Mouse (Mus musculus) CH12.LX (cell line): ENCODE data around the gene B3gnt4.

Experiments
- CHD1 ChIP-seq: IDR thresholded peaks from 2 replicates; pipeline ENCODE4 v1.6.1; 2012; ENCODE audit warnings: low read depth, low read length, improper control_type of control experiment, inconsistent platforms
- CTCF ChIP-seq, 2 experiments: IDR thresholded peaks in 1 of 2; conservative IDR thresholded peaks in 1 of 2; 2 replicates each; pipeline ENCODE4 v1.5.1; 2011 to 2012; ENCODE audit warnings: low read depth in 2 of 2, low read length in 2 of 2, improper control_type of control experiment in 1 of 2, inconsistent platforms in 1 of 2, mild to moderate bottlenecking in 1 of 2, moderate library complexity in 1 of 2
- EP300 ChIP-seq: IDR thresholded peaks from 2 replicates; pipeline ENCODE4 v1.6.1; 2011; ENCODE audit warnings: low read length, improper control_type of control experiment
- MAX ChIP-seq: IDR thresholded peaks from 2 replicates; pipeline ENCODE4 v1.6.1; 2011; ENCODE audit warnings: low read length, improper control_type of control experiment
- POLR2A ChIP-seq: IDR thresholded peaks from 2 replicates; pipeline ENCODE4 v1.6.1; 2011; ENCODE audit warnings: low read depth, mild to moderate bottlenecking, improper control_type of control experiment, low read length
- UBTF ChIP-seq: IDR thresholded peaks from 2 replicates; pipeline ENCODE4 v1.6.1; 2012; ENCODE audit warnings: low read depth, mild to moderate bottlenecking, inconsistent platforms, low read length, improper control_type of control experiment, moderate library complexity
- ZC3H11A ChIP-seq: IDR thresholded peaks from 2 replicates; pipeline ENCODE4 v1.6.1; 2012; ENCODE audit warnings: low read depth, mild to moderate bottlenecking, inconsistent platforms, low read length, improper control_type of control experiment

DNA sequence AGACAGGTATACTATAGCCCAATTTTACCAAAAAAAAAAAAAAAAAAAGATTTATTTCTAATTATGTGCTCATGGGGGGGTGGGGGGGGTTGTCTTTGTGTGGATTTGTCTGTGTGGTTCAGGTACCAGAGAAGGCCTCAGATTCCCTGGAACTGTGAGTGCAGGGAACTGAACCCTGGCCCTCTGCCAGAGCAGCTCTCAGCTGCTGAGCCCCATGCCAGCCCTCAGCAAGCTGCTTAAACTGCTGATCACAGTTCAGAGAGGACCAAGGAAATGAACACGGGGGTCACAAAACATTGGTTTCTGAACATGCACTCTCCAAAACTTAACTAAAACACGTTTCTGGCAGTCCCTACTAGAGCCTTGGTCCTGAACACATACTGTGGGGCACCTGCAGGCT is 46.2 kb downstream of the B3gnt4 start:
- TF ChIP-seq CTCF (conservative IDR thresholded peaks at IDR 0.05 in 1 of 2, IDR thresholded peaks at IDR 0.05 in 1 of 2; ENCODE audit: low read depth in 2 of 2, low read length in 2 of 2) (no peak), CHD1 (no peak), MAX (no peak), UBTF (no peak), POLR2A (no peak), EP300 (no peak), ZC3H11A (no peak)
